Mouse (Mus musculus) lung, postnatal 25 days (tissue): Measurements from ENCODE around the gene Hoxa6.
A peak's percentile ranks its signal among the peaks of the same experiment; 100 is the strongest.

Experiments used
- DNase-seq: peaks from one replicate; pipeline ENCODE4 v3.0.0; 2022; ENCODE audit warnings: low spot score

Hoxa6 gene

DNA sequence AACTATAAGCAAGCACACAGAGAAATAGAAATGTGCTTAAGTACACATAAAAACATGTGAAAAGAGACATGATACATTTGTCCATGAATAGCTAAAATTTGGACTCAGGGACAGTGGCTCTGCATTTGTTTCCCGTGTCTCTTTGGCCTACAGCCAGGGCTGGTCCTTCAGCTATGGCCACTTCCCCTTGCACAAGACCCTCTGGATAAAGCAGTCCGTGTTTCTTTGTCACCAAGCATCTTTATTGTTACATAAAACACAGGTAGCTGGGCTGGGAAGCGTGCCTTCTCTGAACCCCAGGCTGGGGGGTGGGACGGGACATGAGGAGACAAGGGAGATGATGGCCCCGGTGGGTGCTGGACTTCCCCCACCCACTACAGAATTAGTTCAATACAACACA is 5.7 kb upstream of the Hoxa6 start:
- no peak for DNase-seq

DNA sequence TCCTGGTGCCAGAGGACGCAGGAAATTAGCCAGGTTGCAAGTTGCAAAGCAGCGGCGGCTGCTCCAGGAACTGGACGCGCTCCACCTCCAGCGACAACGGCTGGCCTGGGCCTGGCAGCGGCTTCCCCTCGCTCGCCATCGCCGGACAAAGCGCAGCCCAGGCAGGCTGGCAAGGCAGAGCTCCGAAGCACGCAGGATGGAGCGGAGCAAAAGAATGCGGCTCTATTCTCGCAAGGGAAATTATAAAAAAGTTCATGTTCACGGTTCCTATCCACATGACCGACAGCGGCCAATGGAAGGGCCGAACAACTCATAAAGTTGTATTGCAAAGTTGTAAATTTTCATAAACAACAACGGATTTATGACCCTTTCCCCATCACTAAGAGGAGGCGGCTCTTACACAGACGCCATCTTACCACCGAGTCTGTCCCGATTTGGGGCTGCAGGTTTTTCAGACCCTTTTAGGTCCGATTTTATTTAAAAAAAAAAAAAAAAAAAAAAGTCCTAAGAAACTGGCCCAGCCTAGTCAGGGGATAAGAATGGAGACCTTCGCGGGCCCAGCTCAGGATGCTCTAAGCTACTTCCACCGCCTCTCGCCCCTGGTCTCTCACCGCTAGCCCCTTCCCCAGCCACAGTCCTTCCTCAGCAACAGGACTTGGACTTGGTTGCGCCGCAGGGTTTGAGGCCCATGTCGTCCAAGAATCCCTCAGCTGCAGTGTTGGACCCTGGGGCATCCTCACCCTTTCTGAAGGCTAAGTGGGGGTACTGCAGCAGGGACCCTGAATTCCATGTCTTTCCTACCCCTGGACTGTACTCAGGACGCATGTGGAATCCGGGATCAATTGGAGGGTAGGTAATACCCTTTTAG is 4.8 kb upstream of the Hoxa6 start, which contains the start of the genes Hoxa3 and Gm28308:
Hoxa3 (minus strand) TSS at position 218 of the 868 bp plus-strand sequence.
Gm28308 (minus strand) TSS at position 221 of the 868 bp plus-strand sequence.
- no peak for DNase-seq

DNA sequence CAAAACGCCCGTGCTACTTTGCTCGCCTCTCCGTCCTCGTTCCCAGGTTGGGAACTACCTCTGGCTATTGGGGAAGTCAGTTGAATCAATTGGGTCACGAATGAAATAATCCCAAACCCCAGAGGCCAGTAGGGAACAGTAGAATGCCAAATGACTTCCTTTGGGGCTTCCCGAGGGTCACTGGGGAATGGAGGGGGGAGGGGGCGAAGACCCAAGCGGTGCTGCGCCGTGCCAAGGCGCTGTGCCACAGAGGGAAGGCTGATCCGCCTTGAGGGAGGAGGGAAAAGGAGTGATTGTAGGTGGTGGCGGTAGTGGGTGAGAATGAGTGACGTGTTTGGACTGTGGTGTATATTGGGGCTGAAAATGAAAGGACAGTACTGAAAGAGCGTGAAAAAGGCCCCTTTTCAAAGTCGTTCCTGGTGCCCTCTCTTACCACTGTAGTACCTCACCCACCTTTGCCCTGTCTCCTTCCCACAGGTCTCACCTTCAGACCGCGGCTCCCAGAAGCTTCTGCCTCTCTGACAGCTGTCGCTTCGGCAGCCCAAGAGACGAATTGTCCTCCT is 4.1 kb upstream of the Hoxa6 start:
- no peak for DNase-seq

GRCm38 (mm10) chr6:52211961-52212360 is 3.4 kb upstream of the Hoxa6 start:
- DNase-seq: no peak

GRCm38 (mm10) chr6:52211170-52211935 is 2.8 kb upstream of the Hoxa6 start:
- DNase-seq: peak; percentile 72

- DNase-seq: no peak
Measured at GRCm38 (mm10) chr6:52209685-52210046, 1.1 kb upstream of the Hoxa6 start.

DNA sequence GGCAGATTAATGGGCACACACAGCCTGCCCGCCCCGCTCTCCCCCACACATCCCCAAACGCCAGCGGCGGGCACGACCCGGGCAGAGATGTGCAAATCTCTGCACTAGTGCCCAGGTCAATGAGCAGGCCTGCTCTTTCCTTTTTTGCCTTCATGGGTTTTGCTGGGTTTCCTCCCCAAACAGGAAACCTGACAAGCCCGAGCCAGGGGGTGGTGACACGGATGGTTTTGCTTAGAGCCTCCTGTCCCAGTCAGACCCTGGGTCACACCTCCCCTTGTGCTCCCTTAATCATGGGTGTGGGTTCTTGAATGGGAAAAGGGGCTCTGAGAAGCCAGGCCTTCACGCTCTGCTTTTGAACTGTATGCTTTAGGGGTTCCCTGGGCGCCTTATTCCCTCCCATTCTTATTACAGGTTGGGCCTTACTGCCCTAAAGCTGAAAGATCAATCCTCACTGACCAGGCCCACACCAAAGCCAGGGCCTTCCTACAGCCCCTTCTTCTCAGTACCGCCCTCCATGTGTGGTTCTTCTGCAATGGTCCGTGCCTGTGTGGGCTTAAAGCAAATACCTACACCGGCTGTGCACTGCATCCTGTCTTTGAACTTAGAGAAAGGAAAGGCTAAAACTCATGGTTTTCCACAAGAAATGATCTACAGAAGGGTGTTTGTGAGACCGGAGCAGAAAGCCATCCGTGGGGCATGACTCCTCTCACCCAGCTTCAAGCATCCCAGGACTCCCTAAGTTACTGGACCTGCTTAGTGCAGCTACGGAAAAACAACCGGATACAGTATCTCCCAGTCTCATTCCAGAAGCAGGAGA is 554 bp upstream of the Hoxa6 start:
- DNase-seq: no peak

DNA sequence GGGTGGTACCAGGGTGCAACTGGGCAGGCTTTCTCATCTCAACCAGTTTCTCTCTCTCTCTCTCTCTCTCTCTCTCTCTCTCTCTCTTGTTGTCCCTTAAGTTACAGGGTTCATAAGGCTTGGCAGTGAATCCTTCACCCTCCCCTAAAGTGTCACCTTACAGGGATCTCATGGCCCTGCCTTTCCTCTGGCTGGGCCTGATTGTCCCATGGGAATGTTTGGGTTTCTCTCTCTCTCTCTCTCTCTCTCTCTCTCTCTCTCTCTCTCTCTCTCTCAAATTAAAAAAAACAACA is 892 bp downstream of the Hoxa6 start:
- no peak for DNase-seq

DNA sequence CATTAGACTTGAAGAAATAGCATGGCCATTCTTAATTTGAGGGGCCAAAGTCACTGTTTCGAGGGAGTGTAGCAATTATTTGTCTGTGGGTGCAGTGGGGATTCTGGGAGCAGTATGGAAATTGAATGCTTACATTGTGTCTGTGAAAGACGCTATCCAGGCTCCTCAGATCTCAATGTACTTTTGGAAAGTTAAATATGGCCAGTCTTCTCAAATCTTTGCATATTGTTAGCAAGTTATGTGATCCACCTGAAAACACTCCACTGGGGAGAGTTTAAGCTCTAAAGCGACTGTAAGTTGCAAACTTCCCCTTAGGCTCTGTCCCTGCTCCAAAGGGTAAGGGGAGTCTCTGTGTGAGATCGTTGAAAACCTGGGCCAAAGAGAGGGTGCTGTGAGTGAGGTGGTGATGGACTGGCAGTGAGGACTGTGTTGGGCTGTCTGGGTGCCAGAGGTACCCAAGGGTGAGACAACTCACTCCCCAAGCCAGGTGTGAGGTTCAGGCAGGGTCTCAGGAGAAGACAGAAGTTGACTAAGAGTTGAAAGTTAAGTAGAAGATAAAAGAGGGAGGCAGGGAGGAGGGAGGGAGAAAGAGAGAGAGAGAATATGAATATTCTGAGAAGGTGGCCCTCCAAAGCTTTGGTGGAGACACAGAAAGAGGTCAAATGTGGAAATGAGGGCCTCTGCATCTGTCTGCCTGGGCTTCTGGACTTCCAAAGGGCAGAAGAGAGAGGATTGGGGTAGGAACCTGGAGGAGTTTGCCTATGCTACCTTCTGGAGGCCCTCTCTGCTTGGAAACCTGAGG is 1.4 kb downstream of the Hoxa6 start:
- no peak for DNase-seq

- DNase-seq: no peak
Measured at GRCm38 (mm10) chr6:52205638-52206621, 2.6 kb downstream of the Hoxa6 start.

- DNase-seq: no peak
Measured at GRCm38 (mm10) chr6:52205221-52205620, 3.3 kb downstream of the Hoxa6 start.

- DNase-seq: peak; percentile 92
Measured at GRCm38 (mm10) chr6:52204050-52204752, 4.3 kb downstream of the Hoxa6 start, which contains the start of gene Hoxa5. Gene Hoxa5, minus strand, starts transcription at chr6:52204587.

DNA sequence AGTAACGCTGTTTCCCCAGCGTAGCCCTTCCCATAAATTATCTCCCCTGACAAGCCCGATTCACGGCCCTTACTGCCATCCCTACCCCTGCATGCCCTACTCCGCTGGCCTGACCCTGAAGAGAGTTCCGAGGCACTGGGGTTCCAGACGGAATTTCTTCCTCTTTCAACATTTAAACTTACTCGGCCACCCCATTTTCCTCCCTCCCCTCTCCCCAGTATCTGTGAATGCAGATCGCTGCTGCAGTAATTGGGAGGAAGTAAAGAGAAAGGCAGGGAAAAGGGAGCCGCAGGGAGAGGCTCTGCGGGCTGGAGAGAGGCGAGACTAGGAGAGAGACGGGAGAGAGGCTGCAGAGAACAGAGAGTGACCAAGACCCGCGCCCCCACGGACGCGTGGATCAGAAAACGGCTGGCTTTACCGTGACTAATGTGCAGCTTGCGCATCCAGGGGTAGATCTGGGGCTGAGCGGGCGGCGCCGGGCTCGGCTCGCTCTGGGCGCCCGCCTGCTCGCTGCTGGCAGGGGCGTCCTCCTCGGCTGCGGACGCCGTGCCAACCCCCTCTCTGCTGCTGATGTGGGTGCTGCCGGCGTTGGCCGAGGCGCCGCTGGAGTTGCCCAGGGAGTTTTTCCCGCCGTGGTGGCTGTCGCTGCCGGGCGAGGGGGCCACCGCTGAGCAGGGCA is 5.0 kb downstream of the Hoxa6 start:
- no peak for DNase-seq

DNA sequence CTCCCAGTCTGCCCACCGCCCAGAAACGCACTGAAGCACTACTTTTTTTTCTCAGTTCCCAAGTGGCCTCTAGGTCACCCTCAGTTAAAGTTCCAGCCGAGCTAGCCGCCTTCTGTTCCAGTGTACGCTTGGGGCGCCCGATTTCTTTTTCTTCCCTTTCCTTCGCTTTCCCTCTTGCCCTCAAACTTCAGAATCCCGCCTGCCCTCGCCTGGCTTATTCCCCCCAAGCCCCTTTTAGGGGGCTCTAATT is 5.5 kb downstream of the Hoxa6 start:
- no peak for DNase-seq

DNA sequence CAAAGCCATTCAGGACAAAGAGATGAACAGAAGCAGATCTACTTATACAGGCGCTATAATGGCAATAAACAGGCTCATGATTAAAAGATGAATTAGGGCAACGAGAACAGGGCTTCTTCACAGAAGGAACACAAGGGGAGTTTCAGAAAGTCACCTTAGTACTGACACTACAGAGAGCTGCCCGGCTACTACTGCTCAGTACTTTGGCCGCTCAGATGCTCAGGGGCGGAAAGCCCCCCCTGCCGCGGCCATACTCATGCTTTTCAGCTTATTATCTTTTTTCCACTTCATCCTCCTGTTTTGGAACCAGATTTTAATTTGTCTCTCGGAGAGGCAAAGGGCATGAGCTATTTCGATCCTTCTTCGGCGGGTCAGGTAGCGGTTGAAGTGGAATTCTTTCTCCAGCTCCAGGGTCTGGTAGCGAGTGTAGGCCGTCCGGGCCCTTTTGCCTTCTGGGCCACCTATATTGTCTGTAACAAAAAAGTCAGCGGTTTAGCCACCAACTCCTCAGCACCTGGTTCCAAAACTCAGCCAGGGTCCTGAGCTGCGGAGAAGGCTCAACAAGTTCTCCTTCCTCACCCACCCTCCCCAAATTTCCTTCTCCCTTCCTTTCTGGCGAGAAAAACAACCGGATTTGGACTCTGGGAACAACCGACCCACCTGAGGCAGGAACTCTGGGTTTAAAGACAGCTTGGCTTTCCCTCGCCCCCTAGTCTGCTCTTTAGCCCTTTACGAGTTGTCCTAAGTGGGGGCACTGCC is 6.0 kb downstream of the Hoxa6 start:
- no peak for DNase-seq

DNA sequence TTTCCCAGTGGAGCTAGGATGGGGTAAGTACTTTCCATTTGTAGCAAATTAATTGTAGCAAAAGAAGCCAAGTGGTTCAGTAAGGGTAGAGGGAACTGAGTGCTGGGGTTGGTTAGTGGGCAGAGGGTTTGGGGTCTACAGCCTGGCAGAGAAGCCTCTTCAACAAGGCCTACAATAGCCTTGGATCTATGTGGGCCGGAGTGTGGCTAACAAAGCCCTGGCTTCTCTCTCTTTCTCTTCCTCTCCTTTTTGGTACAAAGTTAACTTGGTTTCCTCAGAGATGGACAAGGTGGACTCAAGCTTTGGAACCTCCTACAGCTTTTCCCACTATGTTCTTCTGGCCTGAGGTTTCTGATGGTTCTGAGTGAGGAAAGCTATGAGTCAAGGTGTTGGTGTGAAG is 7.3 kb downstream of the Hoxa6 start:
- DNase-seq: no peak

DNA sequence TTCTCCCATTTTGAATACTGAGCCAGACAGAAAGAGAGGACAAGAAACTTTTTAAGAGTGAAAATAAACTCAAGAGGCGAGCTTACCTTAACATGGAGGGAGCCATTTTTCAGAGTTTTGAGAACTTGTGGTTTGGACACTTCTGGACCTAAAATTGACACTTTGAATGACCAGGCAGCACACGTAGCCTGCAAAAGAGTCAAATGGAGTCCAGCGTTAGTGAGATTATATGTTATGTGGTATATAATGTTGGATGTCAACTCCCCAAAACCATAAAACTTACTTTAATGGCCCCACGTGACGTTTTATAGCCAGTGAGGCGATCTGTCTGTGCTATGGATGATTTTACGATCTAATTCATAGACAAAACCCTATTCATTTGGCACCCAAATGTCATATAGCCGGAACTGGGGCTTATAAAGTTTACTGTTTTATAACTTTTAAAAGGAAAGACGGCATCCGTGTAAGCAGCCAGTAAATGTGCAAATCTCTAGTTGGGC is 7.7 kb downstream of the Hoxa6 start:
- DNase-seq: no peak

GRCm38 (mm10) chr6:52200073-52200750 is 8.3 kb downstream of the Hoxa6 start:
- DNase-seq: no peak
